Mouse (Mus musculus) forebrain, embryonic 15.5 days (tissue): ENCODE results near the gene Cdkal1. TPM values are rescaled to one million over a fixed set of nuclear protein-coding genes. Genes with fewer than 3 reads are reported as not detected.

ENCODE experiments used
- ATAC-seq: fragments of 200-750 bp; cut with Nextera tagmentation; replicated peaks from 2 replicates; pipeline ENCODE4 v1.8.0; 2017; ENCODE audit warnings: mild to moderate bottlenecking, moderate TSS enrichment, moderate library complexity
- H3K27ac ChIP-seq: fragments of 300-500 bp; sonication (generic); replicated peaks from 2 replicates; pipeline ENCODE4 v1.5.1; 2015; ENCODE audit warnings: mild to moderate bottlenecking, inconsistent platforms
- H3K27me3 ChIP-seq: fragments of 300-500 bp; sonication (generic); 2 replicates; pipeline ENCODE4 v1.6.1; 2015; ENCODE audit warnings: inconsistent platforms
- H3K36me3 ChIP-seq: fragments of 300-500 bp; sonication (generic); 2 replicates; pipeline ENCODE4 v1.6.1; 2015; ENCODE audit warnings: mild to moderate bottlenecking, inconsistent platforms
- H3K4me1 ChIP-seq: fragments of 300-500 bp; sonication (generic); 2 replicates; pipeline ENCODE4 v1.6.1; 2015; ENCODE audit warnings: inconsistent platforms
- H3K4me2 ChIP-seq: fragments of 300-500 bp; sonication (generic); replicated peaks from 2 replicates; pipeline ENCODE4 v1.6.1; 2015; ENCODE audit warnings: mild to moderate bottlenecking, inconsistent platforms
- H3K4me3 ChIP-seq: fragments of 300-500 bp; sonication (generic); 2 replicates; pipeline ENCODE4 v1.5.1; 2015; ENCODE audit warnings: mild to moderate bottlenecking, inconsistent platforms
- H3K9ac ChIP-seq: fragments of 300-500 bp; sonication (generic); replicated peaks from 2 replicates; pipeline ENCODE4 v1.6.1; 2015; ENCODE audit warnings: mild to moderate bottlenecking, inconsistent platforms
- H3K9me3 ChIP-seq: fragments of 300-500 bp; sonication (generic); 2 replicates; pipeline ENCODE4 v1.6.1; 2016; ENCODE audit warnings: inconsistent platforms
- WGBS: fragments of 180-500 bp; shearing (Covaris S2); methylation state at CpG from one replicate; pipeline ENCODE4 v1.1.7; 2015; ENCODE audit warnings: mixed read lengths; 5-methylcytosine and 5-hydroxymethylcytosine counted together
- polyA plus RNA-seq: library from polyadenylated mRNA; unstranded; fragments of >200 nt; fragmentation: Nextera tagmentation; extraction: Ambion mirVana; gene quantifications from 2 replicates; pipeline ENCODE4 v1.2.1, GENCODE M21; 2015

The Cdkal1 gene
- polyA plus RNA-seq, 1 experiment from 2014 or later: 28.0 TPM

DNA sequence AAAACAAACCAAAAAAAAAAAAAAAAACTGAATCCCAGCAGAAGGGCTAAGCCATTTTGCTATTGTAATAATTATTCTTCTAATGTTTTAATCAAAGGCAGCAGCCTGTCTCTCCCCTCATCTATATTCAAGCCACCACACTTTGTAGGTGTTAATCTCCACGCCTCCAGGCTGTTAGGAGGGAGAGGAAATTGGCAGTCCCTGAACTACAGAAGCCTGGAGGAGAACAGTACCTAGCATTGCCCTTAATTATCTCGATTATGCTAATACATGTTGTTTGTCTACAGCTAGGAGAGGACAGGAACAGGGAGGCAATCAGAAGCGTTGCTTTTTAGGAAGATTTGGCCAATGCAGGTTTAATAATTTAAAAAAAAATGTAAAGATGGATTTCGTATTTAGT is 659.8 kb downstream of the Cdkal1 start:
- Histone ChIP-seq H3K9me3 (no peaks in the 10 kb centered on the region), H3K4me3 (no peak overlapping the region), H3K27me3 (no peaks in the 10 kb centered on the region), H3K4me1 (peaks cover 36% of the 10 kb centered on the region), H3K4me2 (no peak overlapping the region), H3K36me3 (no peaks in the 10 kb centered on the region), H3K27ac (peak overlapping the region; percentile 91), H3K9ac (no peak overlapping the region)
- WGBS: 20% methylated on average over 4 of the region's 4 CpGs
- ATAC-seq: peak; percentile 92

DNA sequence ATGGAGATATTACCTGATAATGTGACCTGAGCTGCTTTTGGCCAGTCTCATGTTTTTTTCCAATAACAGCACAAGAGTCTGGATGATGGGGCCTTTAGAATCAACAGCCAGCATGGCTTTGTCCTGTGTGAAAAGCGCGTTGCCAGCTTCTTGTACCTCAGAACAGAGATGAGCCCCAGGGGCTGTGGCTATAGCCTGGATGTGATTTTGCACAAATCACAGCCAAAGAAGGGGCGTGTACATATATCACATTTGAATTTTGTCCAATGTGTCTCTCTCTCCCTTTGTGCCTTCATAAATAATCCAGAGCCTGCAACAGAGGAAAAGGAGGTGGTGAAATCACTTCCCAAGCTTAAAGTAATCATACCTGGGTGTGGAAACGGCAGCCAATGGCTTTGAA is 660.5 kb downstream of the Cdkal1 start:
- Histone ChIP-seq H3K27ac (peak overlapping the region; percentile 91), H3K9ac (0 out of 2 replicates have a peak overlapping the region, but pooled peaks have one; percentile 1), H3K4me2 (peak overlapping the region; percentile 7; the same call in 1 of the 2 replicates), H3K9me3 (no peaks in the 10 kb centered on the region), H3K27me3 (no peaks in the 10 kb centered on the region), H3K4me1 (peaks cover 36% of the 10 kb centered on the region), H3K36me3 (no peaks in the 10 kb centered on the region), H3K4me3 (no peak overlapping the region)
- 35% methylated on average over 4 of the region's 4 CpGs for WGBS
- ATAC-seq: peak; percentile 66

DNA sequence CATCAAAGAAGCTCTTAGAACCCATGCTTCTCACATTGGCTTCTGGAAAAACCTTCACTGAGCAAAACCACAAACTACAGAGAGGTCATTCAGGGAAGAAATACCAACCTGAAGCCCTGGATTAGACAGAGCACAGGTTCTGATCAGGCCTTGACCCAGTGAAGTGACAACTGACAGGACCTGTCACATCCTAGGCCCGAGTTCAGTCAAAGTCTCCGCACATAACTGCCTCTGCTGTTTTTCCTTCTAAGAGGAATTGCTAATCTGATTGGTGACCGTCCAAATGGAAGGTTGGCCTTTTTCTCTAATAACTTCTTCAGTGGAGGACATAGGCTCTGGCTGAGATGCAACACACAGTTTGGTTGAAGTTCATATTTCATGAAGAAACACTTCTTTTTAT is 662.8 kb downstream of the Cdkal1 start:
- H3K4me1 ChIP-seq: peaks cover 27% of the 10 kb centered on the region
- no peaks in the 10 kb centered on the region for H3K27me3 ChIP-seq
- H3K4me2 ChIP-seq: no peak overlapping the region
- H3K27ac ChIP-seq: no peak overlapping the region
- H3K9ac ChIP-seq: no peak overlapping the region
- ATAC-seq: no peak
- no peaks in the 10 kb centered on the region for H3K9me3 ChIP-seq
- H3K36me3 ChIP-seq: no peaks in the 10 kb centered on the region
- no peak overlapping the region for H3K4me3 ChIP-seq
- 93% methylated on average over 3 of the region's 3 CpGs for WGBS

DNA sequence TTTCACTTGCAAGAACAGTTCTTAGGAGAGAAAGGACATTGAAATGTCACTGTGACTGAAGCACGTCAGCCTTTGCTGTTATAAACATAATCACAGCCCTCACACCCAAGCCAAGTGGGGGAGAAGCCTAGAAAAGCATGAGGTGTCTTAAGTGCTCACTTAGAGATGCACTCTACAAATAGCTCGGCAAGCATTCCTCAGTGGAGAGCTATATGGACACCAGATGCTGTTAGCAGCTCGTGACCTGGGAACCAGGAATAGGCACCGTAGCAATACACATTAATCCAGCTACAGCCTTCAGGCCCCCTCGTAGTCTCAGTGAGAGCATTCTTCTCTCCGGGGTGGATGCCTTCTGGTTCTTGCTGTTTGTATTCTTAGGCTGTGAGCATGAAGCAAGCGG is 664.9 kb downstream of the Cdkal1 start:
- Histone ChIP-seq H3K4me1 (peaks cover 11% of the 10 kb centered on the region), H3K27me3 (no peaks in the 10 kb centered on the region), H3K9me3 (no peaks in the 10 kb centered on the region), H3K4me3 (no peak overlapping the region), H3K27ac (no peak overlapping the region), H3K4me2 (no peak overlapping the region), H3K36me3 (no peaks in the 10 kb centered on the region), H3K9ac (no peak overlapping the region)
- WGBS: 85% methylated on average over 7 of the region's 7 CpGs
- no peak for ATAC-seq

DNA sequence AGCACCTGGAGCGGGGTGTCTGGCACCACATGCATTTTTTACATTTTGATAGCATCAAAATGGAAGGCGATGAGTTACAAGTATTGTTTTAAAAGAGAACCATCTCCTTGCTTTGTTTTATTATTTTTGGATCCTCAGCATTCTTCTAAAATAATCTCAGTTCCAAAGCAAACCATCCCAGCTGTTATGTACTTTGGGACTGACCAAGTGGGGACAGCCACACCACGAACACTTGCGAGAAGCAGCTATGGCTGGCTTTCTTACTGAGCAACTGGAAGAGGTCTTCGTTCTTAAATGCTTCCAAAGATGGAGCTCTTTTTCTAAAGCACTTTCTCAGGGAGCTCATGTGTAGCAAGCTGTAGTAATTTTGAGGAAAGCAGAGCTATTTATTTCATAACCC is 668.7 kb downstream of the Cdkal1 start:
- ATAC-seq: no peak
- H3K27me3 ChIP-seq: no peaks in the 10 kb centered on the region
- H3K9ac ChIP-seq: no peak overlapping the region
- 92% methylated on average over 5 of the region's 5 CpGs for WGBS
- H3K4me3 ChIP-seq: no peak overlapping the region
- H3K4me1 ChIP-seq: no peaks in the 10 kb centered on the region
- H3K27ac ChIP-seq: no peak overlapping the region
- H3K36me3 ChIP-seq: no peaks in the 10 kb centered on the region
- H3K9me3 ChIP-seq: no peaks in the 10 kb centered on the region
- H3K4me2 ChIP-seq: no peak overlapping the region

DNA sequence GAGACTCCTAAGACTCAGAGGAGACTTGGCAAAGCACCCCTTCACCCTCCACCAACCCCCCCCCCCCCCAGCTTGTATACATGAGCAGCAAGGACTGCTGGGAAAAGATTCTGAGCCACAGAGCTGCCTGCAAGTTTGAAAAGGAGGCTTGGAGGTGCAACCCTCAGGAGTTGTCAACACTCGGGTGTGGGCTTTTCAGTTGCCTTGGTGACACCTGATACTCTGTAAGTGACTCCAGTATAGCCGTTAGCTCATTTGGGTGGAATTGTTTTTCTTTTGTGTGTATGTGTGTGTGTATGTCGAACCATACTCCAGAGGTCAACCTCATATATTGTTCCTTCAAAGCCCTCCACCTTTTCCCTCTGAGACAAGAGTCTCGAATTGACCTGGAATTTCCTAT is 669.9 kb downstream of the Cdkal1 start:
- WGBS: 58% methylated on average over 4 of the region's 4 CpGs

DNA sequence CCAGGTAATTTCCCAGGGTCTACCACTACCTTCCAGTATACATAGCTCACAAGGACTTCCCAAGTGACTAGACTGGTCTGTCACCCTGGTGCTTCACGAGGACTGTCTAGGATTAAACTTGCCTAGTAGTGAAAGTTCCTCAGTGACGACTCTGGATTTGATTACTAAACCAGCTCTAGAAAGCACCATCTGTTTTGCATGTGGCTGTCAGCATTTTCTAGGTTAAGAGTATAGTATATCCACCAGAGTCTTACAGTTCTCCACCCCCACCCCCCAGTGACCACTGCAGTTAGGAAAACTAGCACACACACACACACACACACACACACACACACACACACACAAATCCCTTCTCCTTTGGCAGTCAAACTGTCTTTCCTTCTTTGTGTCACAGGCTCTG is 670.9 kb downstream of the Cdkal1 start:
- no peaks in the 10 kb centered on the region for H3K9me3 ChIP-seq
- H3K27me3 ChIP-seq: no peaks in the 10 kb centered on the region
- H3K4me2 ChIP-seq: no peak overlapping the region
- H3K9ac ChIP-seq: no peak overlapping the region
- no peaks in the 10 kb centered on the region for H3K36me3 ChIP-seq
- no peaks in the 10 kb centered on the region for H3K4me1 ChIP-seq
- no peak for ATAC-seq
- 79% methylated on average over 2 of the region's 2 CpGs for WGBS
- H3K27ac ChIP-seq: no peak overlapping the region
- H3K4me3 ChIP-seq: no peak overlapping the region

More for the DNA sequence above, 669.9 kb downstream of the Cdkal1 start:
- H3K4me2 ChIP-seq: no peak overlapping the region
- no peaks in the 10 kb centered on the region for H3K9me3 ChIP-seq
- H3K4me3 ChIP-seq: no peak overlapping the region
- H3K27ac ChIP-seq: no peak overlapping the region
- H3K4me1 ChIP-seq: no peaks in the 10 kb centered on the region
- H3K27me3 ChIP-seq: no peaks in the 10 kb centered on the region
- no peak for ATAC-seq
- no peak overlapping the region for H3K9ac ChIP-seq
- H3K36me3 ChIP-seq: no peaks in the 10 kb centered on the region

DNA sequence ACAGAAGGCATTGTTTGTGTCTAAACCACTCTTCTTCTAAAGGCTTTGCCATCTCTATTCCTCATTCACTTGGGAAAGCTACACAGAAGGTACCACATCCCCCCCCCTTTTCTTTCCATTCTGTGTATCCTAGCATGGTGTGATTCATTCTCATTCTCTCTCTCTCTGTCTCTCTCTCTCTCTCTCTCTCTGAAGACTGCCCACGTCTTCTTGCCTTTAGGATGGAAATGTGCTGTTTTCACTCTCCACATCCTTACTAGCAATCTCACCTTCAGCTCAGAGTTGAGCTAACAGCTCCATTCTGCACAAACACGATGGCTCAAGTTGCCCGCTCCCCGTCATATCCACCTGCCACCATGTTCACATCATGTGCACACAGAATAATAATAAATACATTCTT is 675.6 kb downstream of the Cdkal1 start:
- 89% methylated on average over 4 of the region's 4 CpGs for whole genome bisulfite sequencing
- Histone ChIP-seq H3K27me3 (no peaks in the 10 kb centered on the region), H3K9ac (no peak overlapping the region), H3K27ac (no peak overlapping the region), H3K4me2 (no peak overlapping the region), H3K36me3 (no peaks in the 10 kb centered on the region), H3K9me3 (no peaks in the 10 kb centered on the region), H3K4me3 (no peak overlapping the region), H3K4me1 (peaks cover 7% of the 10 kb centered on the region)
- ATAC-seq: no peak

DNA sequence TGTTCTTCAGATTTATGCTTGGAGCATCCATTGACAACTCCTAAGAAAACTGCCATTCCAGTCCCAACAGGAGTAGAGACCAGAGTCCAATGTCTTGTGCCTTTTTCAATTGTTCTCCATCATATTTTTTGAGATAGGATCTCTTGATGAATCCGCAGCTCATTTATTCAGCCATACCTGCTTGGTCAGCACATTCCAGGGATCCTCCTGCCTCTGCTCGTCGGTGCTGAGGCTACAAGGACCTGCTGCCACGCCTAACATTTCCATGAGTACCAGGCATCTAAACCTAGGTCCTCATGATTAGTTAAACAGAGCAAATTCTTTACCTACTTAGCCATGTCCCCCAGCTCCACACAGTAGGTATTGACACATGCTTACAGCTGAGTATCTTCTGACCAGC is 676.2 kb downstream of the Cdkal1 start:
- H3K4me2 ChIP-seq: no peak overlapping the region
- no peaks in the 10 kb centered on the region for H3K9me3 ChIP-seq
- WGBS: 96% methylated on average over 4 of the region's 4 CpGs
- peaks cover 7% of the 10 kb centered on the region for H3K4me1 ChIP-seq
- H3K27ac ChIP-seq: no peak overlapping the region
- H3K9ac ChIP-seq: no peak overlapping the region
- no peak overlapping the region for H3K4me3 ChIP-seq
- no peaks in the 10 kb centered on the region for H3K27me3 ChIP-seq
- ATAC-seq: no peak
- H3K36me3 ChIP-seq: no peaks in the 10 kb centered on the region

DNA sequence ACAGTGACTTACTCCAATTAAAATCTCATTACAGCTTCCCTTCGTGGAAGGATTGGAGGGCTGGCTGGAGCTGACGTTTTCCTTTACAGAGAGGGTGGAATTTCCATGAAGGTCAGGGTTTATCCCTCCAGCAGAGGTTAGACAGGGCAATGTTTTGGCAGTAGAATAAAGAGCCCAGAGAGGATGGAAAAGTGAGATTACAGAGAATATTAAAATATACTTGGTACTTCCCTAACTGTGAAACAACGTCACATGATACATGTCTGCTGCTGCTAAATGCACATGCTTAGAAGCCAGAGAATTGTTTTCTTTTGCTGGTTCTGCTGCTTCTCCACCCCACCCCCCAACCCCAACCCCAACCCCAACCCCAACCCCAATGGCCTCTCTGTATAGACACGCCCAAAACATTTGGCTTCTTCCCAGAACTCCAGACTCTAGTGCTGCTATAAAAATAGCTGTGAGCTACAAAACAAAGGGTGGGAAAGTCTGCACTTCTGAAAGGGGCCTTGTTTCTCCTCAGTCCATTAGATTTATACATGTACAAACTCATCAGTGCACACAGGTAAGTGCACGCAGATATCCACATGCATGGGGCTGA is 677.5 kb downstream of the Cdkal1 start:
- no peaks in the 10 kb centered on the region for H3K36me3 ChIP-seq
- 40% methylated on average over 5 of the region's 5 CpGs for WGBS
- H3K27ac ChIP-seq: no peak overlapping the region
- H3K9ac ChIP-seq: no peak overlapping the region
- peaks cover 7% of the 10 kb centered on the region for H3K4me1 ChIP-seq
- no peak overlapping the region for H3K4me2 ChIP-seq
- no peak overlapping the region for H3K4me3 ChIP-seq
- no peaks in the 10 kb centered on the region for H3K27me3 ChIP-seq
- no peak for ATAC-seq
- no peaks in the 10 kb centered on the region for H3K9me3 ChIP-seq

DNA sequence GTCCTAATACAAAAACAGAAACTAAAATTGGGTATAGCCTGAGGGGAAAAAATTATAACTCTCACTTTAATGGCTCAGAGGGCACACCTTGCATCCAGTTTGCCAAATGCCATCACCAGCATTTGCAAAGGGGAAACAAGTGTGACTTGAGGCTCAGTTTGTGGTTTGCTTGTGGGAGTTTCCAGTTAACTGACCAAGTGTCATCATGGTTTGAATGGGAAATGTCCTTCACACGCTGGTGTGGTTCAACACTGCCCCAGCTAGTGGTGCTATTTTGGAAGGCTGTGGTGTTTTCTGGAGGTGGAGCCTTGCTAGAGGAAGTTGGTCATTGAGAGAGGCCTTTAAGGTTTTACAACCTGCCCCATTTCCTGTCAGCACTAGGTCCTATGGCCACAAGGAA is 686.1 kb downstream of the Cdkal1 start:
- no peak overlapping the region for H3K4me2 ChIP-seq
- peaks cover 6% of the 10 kb centered on the region; the same call in 1 of the 2 replicates for H3K4me1 ChIP-seq
- no peaks in the 10 kb centered on the region for H3K27me3 ChIP-seq
- WGBS: 65% methylated on average over 1 of the region's 1 CpGs
- H3K9ac ChIP-seq: no peak overlapping the region
- H3K27ac ChIP-seq: no peak overlapping the region
- no peaks in the 10 kb centered on the region for H3K9me3 ChIP-seq
- no peaks in the 10 kb centered on the region for H3K36me3 ChIP-seq
- no peak for ATAC-seq
- H3K4me3 ChIP-seq: no peak overlapping the region

DNA sequence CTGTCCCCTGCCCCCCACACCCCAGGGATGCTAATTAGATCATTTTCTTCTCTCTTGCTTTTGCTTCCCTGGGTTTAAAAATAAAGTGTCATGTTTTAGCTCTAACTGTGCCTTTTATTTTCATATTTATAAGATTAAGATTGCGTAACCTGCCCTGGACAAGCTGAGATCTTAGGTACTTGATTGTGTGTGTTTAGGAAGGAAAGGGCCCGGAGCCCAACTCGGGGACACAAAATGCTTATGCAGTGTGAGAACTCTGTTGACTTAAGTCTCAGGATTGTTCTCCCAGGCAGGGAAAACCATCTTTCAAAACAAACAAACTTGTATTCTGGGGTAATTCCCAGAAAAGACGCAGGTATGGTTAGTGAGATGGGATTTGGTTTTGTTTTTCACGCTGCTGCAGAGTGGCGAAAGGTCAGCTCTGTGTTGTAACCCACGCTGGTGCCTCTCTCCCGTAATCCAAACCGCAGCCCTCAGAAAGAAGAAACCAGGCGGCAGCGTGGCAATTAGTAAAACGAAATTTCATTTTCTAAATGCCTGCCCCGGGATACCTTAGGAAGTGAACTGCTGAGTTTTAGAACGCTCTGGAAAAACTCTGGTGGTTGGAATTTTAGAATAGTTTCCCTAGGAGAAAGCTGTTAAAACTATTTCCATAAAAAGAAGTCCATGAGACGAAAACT is 690.5 kb downstream of the Cdkal1 start:
- 37% methylated on average over 15 of the region's 15 CpGs for WGBS
- no peaks in the 10 kb centered on the region for H3K36me3 ChIP-seq
- H3K9me3 ChIP-seq: no peaks in the 10 kb centered on the region
- no peaks in the 10 kb centered on the region for H3K27me3 ChIP-seq
- H3K9ac ChIP-seq: no peak overlapping the region
- peaks cover 8% of the 10 kb centered on the region; the same call in 1 of the 2 replicates for H3K4me1 ChIP-seq
- H3K4me3 ChIP-seq: no peak overlapping the region
- no peak overlapping the region for H3K27ac ChIP-seq
- H3K4me2 ChIP-seq: no peak overlapping the region
- ATAC-seq: no peak
